Mouse (Mus musculus) hindbrain, embryonic 15.5 days (tissue): ENCODE results near the gene Olfr250. TPM values are rescaled to one million over a fixed set of nuclear protein-coding genes. Genes with fewer than 3 reads are reported as not detected.
"Not testable (repeated sequence)": the region's sequence is repeated elsewhere in the genome, so short reads cannot be mapped to it uniquely, and the experiment has no call there.

Experiments
- ATAC-seq: fragments of 200-750 bp; cut with Nextera tagmentation; 2 replicates; pipeline ENCODE4 v1.8.0; 2017; ENCODE audit warnings: low read depth, moderate number of reproducible peaks, moderate TSS enrichment; ENCODE audit not compliant: low FRiP score
- H3K27ac ChIP-seq: fragments of 300-500 bp; sonication (generic); replicated peaks from 2 replicates; pipeline ENCODE4 v1.5.1; 2015; ENCODE audit warnings: mild to moderate bottlenecking, inconsistent platforms
- H3K27me3 ChIP-seq: fragments of 300-500 bp; sonication (generic); 2 replicates; pipeline ENCODE4 v1.6.1; 2015; ENCODE audit warnings: control low read depth, inconsistent platforms
- H3K36me3 ChIP-seq: fragments of 300-500 bp; sonication (generic); 2 replicates; pipeline ENCODE4 v1.6.1; 2015; ENCODE audit warnings: control low read depth, inconsistent platforms
- H3K4me1 ChIP-seq: fragments of 300-500 bp; sonication (generic); replicated peaks from 2 replicates; pipeline ENCODE4 v1.6.1; 2015; ENCODE audit warnings: control low read depth, inconsistent platforms
- H3K4me2 ChIP-seq: fragments of 300-500 bp; sonication (generic); 2 replicates; pipeline ENCODE4 v1.6.1; 2015; ENCODE audit warnings: moderate library complexity, mild to moderate bottlenecking, inconsistent platforms
- H3K4me3 ChIP-seq: fragments of 300-500 bp; sonication (generic); 2 replicates; pipeline ENCODE4 v1.5.1; 2015; ENCODE audit warnings: mild to moderate bottlenecking, inconsistent platforms
- H3K9ac ChIP-seq: fragments of 300-500 bp; sonication (generic); 2 replicates; pipeline ENCODE4 v1.6.1; 2015; ENCODE audit warnings: inconsistent platforms
- H3K9me3 ChIP-seq: fragments of 300-500 bp; sonication (generic); 2 replicates; pipeline ENCODE4 v1.6.1; 2016; ENCODE audit warnings: control low read depth, inconsistent platforms
- WGBS: fragments of 180-500 bp; shearing (Covaris S2); methylation state at CpG from one replicate; pipeline ENCODE4 v1.1.7; 2015; 5-methylcytosine and 5-hydroxymethylcytosine counted together
- polyA plus RNA-seq: library from polyadenylated mRNA; unstranded; fragments of >200 nt; fragmentation: Nextera tagmentation; extraction: Ambion mirVana; gene quantifications from 2 replicates; pipeline ENCODE4 v1.2.1, GENCODE M21; 2015

Gene Olfr250
- not detected in 2 replicates for polyA plus RNA-seq

- H3K36me3 ChIP-seq = no peaks in the 10 kb centered on the region
- 90% methylated on average over 2 of the region's 2 CpGs for WGBS
- no peak for ATAC-seq
- H3K9ac ChIP-seq = no peak within 1 kb of the TSS
- no peak within 1 kb of the TSS for H3K4me2 ChIP-seq
- H3K9me3 ChIP-seq = no peaks in the 10 kb centered on the region
- H3K4me1 ChIP-seq = no peaks in the 10 kb centered on the region
- no peak within 1 kb of the TSS for H3K27ac ChIP-seq
- no peaks in the 10 kb centered on the region for H3K27me3 ChIP-seq
- no peak within 1 kb of the TSS for H3K4me3 ChIP-seq
Measured at GRCm38 (mm10) chr9:38366596-38366995, at the start of gene Olfr250. Gene Olfr250, plus strand, starts transcription at chr9:38366896.

- Histone ChIP-seq H3K4me2 (no peak within 1 kb of the TSS), H3K9me3 (no peaks in the 10 kb centered on the region), H3K4me3 (no peak within 1 kb of the TSS), H3K27me3 (no peaks in the 10 kb centered on the region), H3K36me3 (no peaks in the 10 kb centered on the region), H3K27ac (no peak within 1 kb of the TSS), H3K4me1 (no peaks in the 10 kb centered on the region), H3K9ac (no peak within 1 kb of the TSS)
- WGBS = 72% methylated on average over 3 of the region's 3 CpGs
- ATAC-seq = no peak
Measured at GRCm38 (mm10) chr9:38328760-38329159, 37.9 kb upstream of the Olfr250 start, which contains the start of gene Olfr25. Gene Olfr25, plus strand, starts transcription at chr9:38329060.

- no peak for ATAC-seq
- no peak within 1 kb of the TSS for H3K4me3 ChIP-seq
- H3K36me3 ChIP-seq = no peaks in the 10 kb centered on the region
- H3K4me2 ChIP-seq = no peak within 1 kb of the TSS
- no peak within 1 kb of the TSS for H3K27ac ChIP-seq
- H3K9me3 ChIP-seq = no peaks in the 10 kb centered on the region
- WGBS = 94% methylated on average over 4 of the region's 4 CpGs
- no peak within 1 kb of the TSS for H3K9ac ChIP-seq
- no peaks in the 10 kb centered on the region for H3K4me1 ChIP-seq
- H3K27me3 ChIP-seq = no peaks in the 10 kb centered on the region
Measured at GRCm38 (mm10) chr9:38348111-38348510, 18.6 kb upstream of the Olfr250 start, which contains the start of gene Olfr898. Gene Olfr898, plus strand, starts transcription at chr9:38348411.

GRCm38 (mm10) chr9:38376786-38377185 lies 10.1 kb downstream of the Olfr250 start, which contains the start of gene Olfr251:
Gene Olfr251, plus strand, starts transcription at chr9:38377086.
- no peaks in the 10 kb centered on the region for H3K4me1 ChIP-seq
- no peaks in the 10 kb centered on the region for H3K9me3 ChIP-seq
- no peak within 1 kb of the TSS for H3K27ac ChIP-seq
- H3K9ac ChIP-seq = no peak within 1 kb of the TSS
- 71% methylated on average over 2 of the region's 2 CpGs for WGBS
- H3K4me3 ChIP-seq = no peak within 1 kb of the TSS
- H3K27me3 ChIP-seq = no peaks in the 10 kb centered on the region
- no peak within 1 kb of the TSS for H3K4me2 ChIP-seq
- ATAC-seq = no peak
- H3K36me3 ChIP-seq = no peaks in the 10 kb centered on the region

GRCm38 (mm10) chr9:38401398-38401797 lies 34.7 kb downstream of the Olfr250 start, which contains the start of gene Olfr147:
Gene Olfr147, plus strand, starts transcription at chr9:38401698.
- no peaks in the 10 kb centered on the region for H3K27me3 ChIP-seq
- WGBS = 86% methylated on average over 1 of the region's 1 CpGs
- no peaks in the 10 kb centered on the region for H3K36me3 ChIP-seq
- H3K4me1 ChIP-seq = no peaks in the 10 kb centered on the region
- H3K4me3 ChIP-seq = no peak within 1 kb of the TSS
- no peak for ATAC-seq
- H3K9me3 ChIP-seq = no peaks in the 10 kb centered on the region
- no peak within 1 kb of the TSS for H3K27ac ChIP-seq
- H3K9ac ChIP-seq = no peak within 1 kb of the TSS
- no peak within 1 kb of the TSS for H3K4me2 ChIP-seq

GRCm38 (mm10) chr9:38407502-38407901 lies 40.8 kb downstream of the Olfr250 start:
- not testable (repeated sequence) for H3K4me1 ChIP-seq, H3K4me3 ChIP-seq, H3K9ac ChIP-seq, H3K27me3 ChIP-seq, H3K27ac ChIP-seq, H3K4me2 ChIP-seq, ATAC-seq, H3K9me3 ChIP-seq, H3K36me3 ChIP-seq
- WGBS = 91% methylated on average over 3 of the region's 3 CpGs

- not testable (repeated sequence) for H3K4me3 ChIP-seq, H3K4me1 ChIP-seq, H3K36me3 ChIP-seq, ATAC-seq, H3K9ac ChIP-seq, H3K4me2 ChIP-seq, H3K9me3 ChIP-seq, H3K27ac ChIP-seq, H3K27me3 ChIP-seq
- 95% methylated on average over 14 of the region's 14 CpGs for WGBS
Measured at GRCm38 (mm10) chr9:38413502-38413901, 46.8 kb downstream of the Olfr250 start.

Other genes starting within 250 kb of the Olfr250 start
- gene Olfr890, start 224.4 kb upstream of the Olfr250 start, polyA plus RNA-seq = not detected in 2 replicates
- not detected in 2 replicates for gene Olfr891, start 186.1 kb upstream of the Olfr250 start, polyA plus RNA-seq
- gene Olfr893, start 158.5 kb upstream of the Olfr250 start, polyA plus RNA-seq = not detected in 2 replicates
- not detected in 2 replicates for gene Olfr894, start 148.8 kb upstream of the Olfr250 start, polyA plus RNA-seq
- not detected in 2 replicates for gene Olfr143, start 114.1 kb upstream of the Olfr250 start, polyA plus RNA-seq
- not detected in 2 replicates for gene Olfr895, start 99.0 kb upstream of the Olfr250 start, polyA plus RNA-seq
- not detected in 2 replicates for gene Olfr896-ps1, start 75.8 kb upstream of the Olfr250 start, polyA plus RNA-seq
- gene Olfr25, start 37.8 kb upstream of the Olfr250 start, polyA plus RNA-seq = not detected in 2 replicates
- not detected in 2 replicates for gene Olfr898, start 18.5 kb upstream of the Olfr250 start, polyA plus RNA-seq
- not detected in 2 replicates for gene Olfr251, start 10.2 kb downstream of the Olfr250 start, polyA plus RNA-seq
- gene Olfr147, start 34.8 kb downstream of the Olfr250 start, polyA plus RNA-seq = not detected in 2 replicates
- not detected in 2 replicates for gene Olfr901, start 62.6 kb downstream of the Olfr250 start, polyA plus RNA-seq
- not detected in 2 replicates for gene Olfr902, start 80.8 kb downstream of the Olfr250 start, polyA plus RNA-seq
- not detected in 2 replicates for gene Olfr904, start 96.2 kb downstream of the Olfr250 start, polyA plus RNA-seq
- not detected in 2 replicates for gene Olfr905, start 104.2 kb downstream of the Olfr250 start, polyA plus RNA-seq
- not detected in 2 replicates for gene Olfr906, start 120.2 kb downstream of the Olfr250 start, polyA plus RNA-seq
- gene Olfr907, start 128.9 kb downstream of the Olfr250 start, polyA plus RNA-seq = not detected in 2 replicates
- gene Olfr911-ps1, start 154.7 kb downstream of the Olfr250 start, polyA plus RNA-seq = not detected in 2 replicates
- gene Olfr910, start 171.0 kb downstream of the Olfr250 start, polyA plus RNA-seq = not detected in 2 replicates
- gene Olfr912, start 213.3 kb downstream of the Olfr250 start, polyA plus RNA-seq = not detected in 2 replicates
- gene Olfr913, start 225.9 kb downstream of the Olfr250 start, polyA plus RNA-seq = not detected in 2 replicates
- not detected in 2 replicates for gene Olfr914, start 238.2 kb downstream of the Olfr250 start, polyA plus RNA-seq